Mouse (Mus musculus): ENCODE results near the gene Olfr54. TPM values are rescaled to one million over a fixed set of nuclear protein-coding genes. Genes with fewer than 3 reads are reported as not detected.
A peak's percentile ranks its signal among the peaks of the same experiment; 100 is the strongest.
"Not testable (repeated sequence)": the region's sequence is repeated elsewhere in the genome, so short reads cannot be mapped to it uniquely, and the experiment has no call there.

Olfr54 gene
- 0.04 TPM in 1 of 2 replicates, not detected in the other for polyA plus RNA-seq (2014; fragmentation: Nextera tagmentation; extraction: Ambion mirVana)

GRCm38 (mm10) chr11:51013936-51014335, at the start of gene Olfr54:
Gene Olfr54, plus strand, starts transcription at chr11:51014236.
- no peak within 1 kb of the TSS for H3K4me2 ChIP-seq (ENCODE audit: low read depth, low read length)
- H3K4me1 ChIP-seq (ENCODE audit: control insufficient read depth, insufficient read depth, low read length), result no peaks in the 10 kb centered on the region
- H3K27ac ChIP-seq (replicated peaks; ENCODE audit: low read depth, low read length), result no peak within 1 kb of the TSS
- no peak within 1 kb of the TSS for H3K4me3 ChIP-seq (ENCODE audit: low read depth, low read length)
- DNase-seq (ENCODE audit: low spot score) (no peak), ATAC-seq (ENCODE audit: low read depth) (no peak)
- no peak within 1 kb of the TSS for H3K9ac ChIP-seq (ENCODE audit: low read depth, low read length)
- WGBS, result 62% methylated on average over 1 of the region's 1 CpGs
- H3K27me3 ChIP-seq (replicated peaks; ENCODE audit: control insufficient read depth, insufficient read depth, low read length), result no peaks in the 10 kb centered on the region
- no peaks in the 10 kb centered on the region for H3K36me3 ChIP-seq (ENCODE audit: control insufficient read depth, insufficient read depth, low read length)
- no peaks in the 10 kb centered on the region for H3K9me3 ChIP-seq (ENCODE audit: control insufficient read depth, low read length)

- Histone ChIP-seq H3K4me3 (ENCODE audit: low read depth, low read length) (no peak overlapping the region), H3K4me1 (ENCODE audit: control insufficient read depth, insufficient read depth, low read length) (no peaks in the 10 kb centered on the region), H3K36me3 (ENCODE audit: control insufficient read depth, insufficient read depth, low read length) (no peaks in the 10 kb centered on the region), H3K27me3 (replicated peaks; ENCODE audit: control insufficient read depth, insufficient read depth, low read length) (no peaks in the 10 kb centered on the region), H3K9me3 (ENCODE audit: control insufficient read depth, low read length) (no peaks in the 10 kb centered on the region), H3K4me2 (ENCODE audit: low read depth, low read length) (no peak overlapping the region), H3K27ac (replicated peaks; ENCODE audit: low read depth, low read length) (no peak overlapping the region), H3K9ac (ENCODE audit: low read depth, low read length) (no peak overlapping the region)
- 79% methylated on average over 2 of the region's 2 CpGs for WGBS
- ATAC-seq (ENCODE audit: low read depth), result no peak
- DNase-seq (ENCODE audit: low spot score), result peak; percentile 26
Measured at GRCm38 (mm10) chr11:50964886-50965285, 49.1 kb upstream of the Olfr54 start.

- DNase-seq (ENCODE audit: low spot score), result no peak
- Histone ChIP-seq H3K9ac (ENCODE audit: low read depth, low read length) (no peak within 1 kb of the TSS), H3K4me3 (ENCODE audit: low read depth, low read length) (no peak within 1 kb of the TSS), H3K4me2 (ENCODE audit: low read depth, low read length) (no peak within 1 kb of the TSS), H3K36me3 (ENCODE audit: control insufficient read depth, insufficient read depth, low read length) (no peaks in the 10 kb centered on the region), H3K27ac (replicated peaks; ENCODE audit: low read depth, low read length) (no peak within 1 kb of the TSS), H3K9me3 (ENCODE audit: control insufficient read depth, low read length) (no peaks in the 10 kb centered on the region), H3K4me1 (ENCODE audit: control insufficient read depth, insufficient read depth, low read length) (no peaks in the 10 kb centered on the region), H3K27me3 (replicated peaks; ENCODE audit: control insufficient read depth, insufficient read depth, low read length) (no peaks in the 10 kb centered on the region)
- no peak for ATAC-seq (ENCODE audit: low read depth)
- WGBS, result 83% methylated on average over 11 of the region's 11 CpGs
Measured at GRCm38 (mm10) chr11:50966230-50966629, 47.8 kb upstream of the Olfr54 start, which contains the start of gene Olfr1378. Gene Olfr1378, plus strand, starts transcription at chr11:50966530.

GRCm38 (mm10) chr11:50977216-50977615, 36.8 kb upstream of the Olfr54 start:
- 73% methylated on average over 4 of the region's 4 CpGs for WGBS
- Histone ChIP-seq H3K27ac (replicated peaks; ENCODE audit: low read depth, low read length) (no peak overlapping the region), H3K9me3 (ENCODE audit: control insufficient read depth, low read length) (no peaks in the 10 kb centered on the region), H3K4me2 (ENCODE audit: low read depth, low read length) (no peak overlapping the region), H3K4me1 (ENCODE audit: control insufficient read depth, insufficient read depth, low read length) (no peaks in the 10 kb centered on the region), H3K36me3 (ENCODE audit: control insufficient read depth, insufficient read depth, low read length) (no peaks in the 10 kb centered on the region), H3K9ac (ENCODE audit: low read depth, low read length) (no peak overlapping the region), H3K27me3 (replicated peaks; ENCODE audit: control insufficient read depth, insufficient read depth, low read length) (no peaks in the 10 kb centered on the region), H3K4me3 (ENCODE audit: low read depth, low read length) (no peak overlapping the region)
- ATAC-seq (ENCODE audit: low read depth) (no peak), DNase-seq (ENCODE audit: low spot score) (no peak)

GRCm38 (mm10) chr11:50981667-50982066, 32.4 kb upstream of the Olfr54 start, which contains the start of gene Olfr1377:
Gene Olfr1377, plus strand, starts transcription at chr11:50981967.
- no peaks in the 10 kb centered on the region for H3K27me3 ChIP-seq (replicated peaks; ENCODE audit: control insufficient read depth, insufficient read depth, low read length)
- H3K9me3 ChIP-seq (ENCODE audit: control insufficient read depth, low read length), result no peaks in the 10 kb centered on the region
- no peak within 1 kb of the TSS for H3K4me3 ChIP-seq (ENCODE audit: low read depth, low read length)
- H3K9ac ChIP-seq (ENCODE audit: low read depth, low read length), result no peak within 1 kb of the TSS
- H3K27ac ChIP-seq (replicated peaks; ENCODE audit: low read depth, low read length), result no peak within 1 kb of the TSS
- 70% methylated on average over 5 of the region's 5 CpGs for WGBS
- ATAC-seq (ENCODE audit: low read depth), result no peak
- H3K36me3 ChIP-seq (ENCODE audit: control insufficient read depth, insufficient read depth, low read length), result no peaks in the 10 kb centered on the region
- DNase-seq (ENCODE audit: low spot score), result no peak
- H3K4me2 ChIP-seq (ENCODE audit: low read depth, low read length), result no peak within 1 kb of the TSS
- no peaks in the 10 kb centered on the region for H3K4me1 ChIP-seq (ENCODE audit: control insufficient read depth, insufficient read depth, low read length)

GRCm38 (mm10) chr11:51003296-51003695, 10.7 kb upstream of the Olfr54 start, which contains the start of gene Olfr51:
Gene Olfr51, plus strand, starts transcription at chr11:51003596.
- Histone ChIP-seq H3K4me1 (ENCODE audit: control insufficient read depth, insufficient read depth, low read length) (no peaks in the 10 kb centered on the region), H3K4me3 (ENCODE audit: low read depth, low read length) (no peak within 1 kb of the TSS), H3K36me3 (ENCODE audit: control insufficient read depth, insufficient read depth, low read length) (no peaks in the 10 kb centered on the region), H3K9me3 (ENCODE audit: control insufficient read depth, low read length) (no peaks in the 10 kb centered on the region), H3K27me3 (replicated peaks; ENCODE audit: control insufficient read depth, insufficient read depth, low read length) (no peaks in the 10 kb centered on the region), H3K4me2 (ENCODE audit: low read depth, low read length) (no peak within 1 kb of the TSS), H3K9ac (ENCODE audit: low read depth, low read length) (no peak within 1 kb of the TSS), H3K27ac (replicated peaks; ENCODE audit: low read depth, low read length) (no peak within 1 kb of the TSS)
- no peak for DNase-seq (ENCODE audit: low spot score)
- 76% methylated on average over 5 of the region's 5 CpGs for WGBS
- no peak for ATAC-seq (ENCODE audit: low read depth)

GRCm38 (mm10) chr11:51011821-51012220, 2.2 kb upstream of the Olfr54 start:
- 60% methylated on average over 5 of the region's 5 CpGs for WGBS
- H3K4me2 ChIP-seq (ENCODE audit: low read depth, low read length), result no peak overlapping the region
- H3K27me3 ChIP-seq (replicated peaks; ENCODE audit: control insufficient read depth, insufficient read depth, low read length), result no peaks in the 10 kb centered on the region
- H3K27ac ChIP-seq (replicated peaks; ENCODE audit: low read depth, low read length), result no peak overlapping the region
- no peak overlapping the region for H3K9ac ChIP-seq (ENCODE audit: low read depth, low read length)
- no peaks in the 10 kb centered on the region for H3K4me1 ChIP-seq (ENCODE audit: control insufficient read depth, insufficient read depth, low read length)
- no peak overlapping the region for H3K4me3 ChIP-seq (ENCODE audit: low read depth, low read length)
- no peaks in the 10 kb centered on the region for H3K36me3 ChIP-seq (ENCODE audit: control insufficient read depth, insufficient read depth, low read length)
- DNase-seq (ENCODE audit: low spot score), result no peak
- no peaks in the 10 kb centered on the region for H3K9me3 ChIP-seq (ENCODE audit: control insufficient read depth, low read length)
- ATAC-seq (ENCODE audit: low read depth), result no peak

GRCm38 (mm10) chr11:51016341-51016740, 2.3 kb downstream of the Olfr54 start:
- H3K27ac ChIP-seq (replicated peaks; ENCODE audit: low read depth, low read length), result no peak overlapping the region
- no peaks in the 10 kb centered on the region for H3K4me1 ChIP-seq (ENCODE audit: control insufficient read depth, insufficient read depth, low read length)
- no peaks in the 10 kb centered on the region for H3K36me3 ChIP-seq (ENCODE audit: control insufficient read depth, insufficient read depth, low read length)
- ATAC-seq (ENCODE audit: low read depth) (no peak), DNase-seq (ENCODE audit: low spot score) (no peak)
- H3K4me3 ChIP-seq (ENCODE audit: low read depth, low read length), result no peak overlapping the region
- WGBS, result 53% methylated on average over 2 of the region's 2 CpGs
- H3K4me2 ChIP-seq (ENCODE audit: low read depth, low read length), result no peak overlapping the region
- no peak overlapping the region for H3K9ac ChIP-seq (ENCODE audit: low read depth, low read length)
- H3K9me3 ChIP-seq (ENCODE audit: control insufficient read depth, low read length), result no peaks in the 10 kb centered on the region
- H3K27me3 ChIP-seq (replicated peaks; ENCODE audit: control insufficient read depth, insufficient read depth, low read length), result no peaks in the 10 kb centered on the region

- H3K4me3 ChIP-seq (ENCODE audit: low read depth, low read length); H3K36me3 ChIP-seq (ENCODE audit: control insufficient read depth, insufficient read depth, low read length); H3K9me3 ChIP-seq (ENCODE audit: control insufficient read depth, low read length); H3K4me2 ChIP-seq (ENCODE audit: low read depth, low read length); H3K9ac ChIP-seq (ENCODE audit: low read depth, low read length); DNase-seq (ENCODE audit: low spot score); H3K27me3 ChIP-seq (replicated peaks; ENCODE audit: control insufficient read depth, insufficient read depth, low read length); H3K27ac ChIP-seq (replicated peaks; ENCODE audit: low read depth, low read length); H3K4me1 ChIP-seq (ENCODE audit: control insufficient read depth, insufficient read depth, low read length); ATAC-seq (ENCODE audit: low read depth): not testable (repeated sequence)
- 86% methylated on average over 11 of the region's 11 CpGs for WGBS
Measured at GRCm38 (mm10) chr11:51026811-51027210, 12.8 kb downstream of the Olfr54 start.

Measured in embryonic facial prominence, embryonic 14.5 days (tissue).